Mouse (Mus musculus) kidney, adult 2 months (tissue): ENCODE data around the gene 1700092M07Rik. TPM values are rescaled to one million over a fixed set of nuclear protein-coding genes. Genes with fewer than 3 reads are reported as not detected.
"Not testable (repeated sequence)": the region's sequence is repeated elsewhere in the genome, so short reads cannot be mapped to it uniquely, and the experiment has no call there.

ENCODE experiments used
- DNase-seq: peaks from one replicate; pipeline ENCODE4 v3.0.0; 2021
- H3K27ac ChIP-seq: fragments of 200-500 bp; 2 replicates; pipeline ENCODE4 v1.5.1; 2012; ENCODE audit warnings: low read depth, low read length, control low read depth, inconsistent platforms; ENCODE audit not compliant: insufficient read depth
- H3K27me3 ChIP-seq: fragments of 200-500 bp; replicated peaks from 2 replicates; pipeline ENCODE4 v1.6.1; 2012; ENCODE audit warnings: mild to moderate bottlenecking, moderate library complexity, low read length, inconsistent platforms; ENCODE audit not compliant: control insufficient read depth, insufficient read depth
- H3K36me3 ChIP-seq: fragments of 200-500 bp; 2 replicates; pipeline ENCODE4 v1.6.1; 2012; ENCODE audit warnings: mild to moderate bottlenecking, moderate library complexity, low read length, inconsistent platforms; ENCODE audit not compliant: control insufficient read depth, insufficient read depth
- H3K4me1 ChIP-seq: fragments of 200-500 bp; 2 replicates; pipeline ENCODE4 v1.6.1; 2011; ENCODE audit warnings: low read length; ENCODE audit not compliant: control insufficient read depth, insufficient read depth
- H3K4me3 ChIP-seq: fragments of 200-500 bp; 2 replicates; pipeline ENCODE4 v1.5.1; 2011; ENCODE audit warnings: mild to moderate bottlenecking, low read depth, low read length, control low read depth; ENCODE audit not compliant: insufficient read depth
- CTCF ChIP-seq: fragments of 200-500 bp; conservative IDR thresholded peaks from 2 replicates; pipeline ENCODE4 v1.5.1; 2011; ENCODE audit warnings: low read depth, mild to moderate bottlenecking, control low read depth, low read length, moderate library complexity, mixed read lengths; ENCODE audit not compliant: insufficient read depth, insufficient read length
- POLR2A ChIP-seq: fragments of 200-500 bp; IDR thresholded peaks from one replicate; pipeline ENCODE4 v1.6.1; 2011; ENCODE audit warnings: low read depth, low read length, control low read depth
- WGBS: fragments of 180-500 bp; shearing (Covaris S2); methylation state at CpG from one replicate; pipeline ENCODE4 v1.1.7; 2018; 5-methylcytosine and 5-hydroxymethylcytosine counted together
- polyA plus RNA-seq: library from polyadenylated mRNA; depleted of rRNA; stranded (reverse); fragments of >200 nt; gene quantifications from 2 replicates; pipeline ENCODE4 v1.2.3, GENCODE M21; 2012

The 1700092M07Rik gene
- polyA plus RNA-seq, 1 experiment, result 0.39 TPM

DNA sequence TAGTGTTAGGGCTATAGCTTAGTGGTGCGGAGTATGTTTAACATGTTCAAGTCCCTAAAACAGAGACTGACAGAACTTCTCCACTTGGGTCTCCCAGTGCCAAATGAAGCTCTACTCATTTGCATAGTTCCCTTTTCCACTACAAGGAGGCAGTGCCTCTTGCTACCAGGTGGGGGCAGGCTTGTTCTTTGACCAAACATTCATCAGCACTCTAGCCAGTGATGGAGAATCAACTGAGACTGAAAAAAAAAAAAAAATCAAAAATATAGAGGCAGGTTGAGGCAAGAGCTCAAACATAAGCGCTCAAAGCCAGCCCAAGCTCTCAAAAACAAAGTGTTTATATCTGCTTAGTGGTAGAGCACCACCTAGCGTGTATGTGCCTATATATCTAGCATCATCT lies 22.2 kb upstream of the 1700092M07Rik start:
- no peak overlapping the region for H3K27ac ChIP-seq
- H3K27me3 ChIP-seq, result no peaks in the 10 kb centered on the region
- H3K4me1 ChIP-seq, result no peaks in the 10 kb centered on the region; the same call in 1 of the 2 replicates
- no peak overlapping the region for H3K4me3 ChIP-seq
- no peaks in the 10 kb centered on the region for H3K36me3 ChIP-seq
- WGBS, result 68% methylated on average over 3 of the region's 3 CpGs
- DNase-seq, result peak; percentile 76
- TF ChIP-seq POLR2A (no peak), CTCF (peak; percentile 85)

DNA sequence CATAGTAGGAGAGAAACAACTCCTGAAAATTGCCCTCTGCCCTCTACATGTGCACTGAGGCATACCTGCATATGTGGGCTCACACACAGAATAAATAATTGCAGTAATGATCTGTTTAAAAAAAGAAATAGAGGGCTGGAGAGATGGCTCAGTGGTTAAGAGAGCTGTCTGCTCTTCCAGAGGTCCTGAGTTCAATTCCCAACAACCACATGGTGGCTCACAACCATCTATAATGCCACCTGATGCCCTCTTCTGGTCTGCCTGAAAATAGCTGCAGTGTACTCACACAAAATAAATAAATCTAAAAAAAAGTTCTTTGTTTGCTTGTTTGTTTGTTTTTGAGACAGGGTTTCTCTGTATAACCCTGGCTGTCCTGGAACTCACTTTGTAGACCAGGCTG lies 21.5 kb upstream of the 1700092M07Rik start:
- not testable (repeated sequence) for H3K36me3 ChIP-seq, H3K4me1 ChIP-seq, DNase-seq, H3K4me3 ChIP-seq, H3K27ac ChIP-seq, H3K27me3 ChIP-seq

DNA sequence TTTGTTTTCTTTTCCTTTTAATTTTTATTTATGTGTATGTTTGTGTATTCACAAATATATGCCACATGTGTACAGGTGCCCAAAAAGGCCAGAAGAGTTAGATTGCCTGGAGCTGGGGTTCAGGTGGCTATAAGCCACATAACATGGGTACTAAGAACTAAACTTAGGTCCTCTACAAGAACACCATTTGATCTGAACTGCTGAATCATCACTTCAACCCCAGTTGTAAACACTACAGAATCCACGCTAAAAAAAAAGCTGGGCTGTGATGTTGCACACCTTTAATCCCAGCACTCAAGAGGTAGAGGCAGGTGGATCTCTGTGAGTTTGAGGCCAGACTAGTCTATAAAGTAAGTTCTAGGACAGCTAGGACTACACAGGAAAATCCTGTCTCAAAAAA lies 19.1 kb upstream of the 1700092M07Rik start:
- TF ChIP-seq POLR2A (no peak), CTCF (no peak)
- Histone ChIP-seq H3K27ac (no peak overlapping the region), H3K27me3 (no peaks in the 10 kb centered on the region), H3K36me3 (peaks cover 15% of the 10 kb centered on the region), H3K4me1 (peaks cover 4% of the 10 kb centered on the region; the same call in 1 of the 2 replicates), H3K4me3 (no peak overlapping the region)
- DNase-seq, result no peak
- WGBS, result 66% methylated on average over 1 of the region's 1 CpGs

DNA sequence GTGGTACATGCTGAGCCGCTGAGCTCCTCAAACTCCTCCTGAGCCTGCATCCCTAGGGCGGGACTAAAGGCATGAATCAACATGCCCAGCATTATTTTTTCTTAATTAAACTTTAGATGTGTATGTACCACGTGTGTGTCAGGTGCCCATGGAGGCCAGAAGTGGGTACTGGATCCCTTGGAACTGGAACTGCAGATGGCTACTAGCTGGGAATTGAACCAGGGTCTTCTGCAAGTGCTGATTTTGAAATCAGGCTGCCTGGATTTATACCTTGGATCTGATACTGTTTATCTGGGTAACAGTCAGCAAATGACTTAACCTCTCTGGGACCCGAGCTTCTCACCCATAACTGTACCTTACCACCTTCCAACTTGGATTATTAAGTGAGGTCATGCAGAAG lies 18.5 kb upstream of the 1700092M07Rik start:
- Histone ChIP-seq H3K27me3 (no peaks in the 10 kb centered on the region), H3K27ac (no peak overlapping the region), H3K4me3 (no peak overlapping the region), H3K36me3 (peaks cover 19% of the 10 kb centered on the region), H3K4me1 (peaks cover 4% of the 10 kb centered on the region; the same call in 1 of the 2 replicates)
- 47% methylated on average over 4 of the region's 4 CpGs for WGBS
- TF ChIP-seq CTCF, result no peak
- no peak for TF ChIP-seq POLR2A
- no peak for DNase-seq

DNA sequence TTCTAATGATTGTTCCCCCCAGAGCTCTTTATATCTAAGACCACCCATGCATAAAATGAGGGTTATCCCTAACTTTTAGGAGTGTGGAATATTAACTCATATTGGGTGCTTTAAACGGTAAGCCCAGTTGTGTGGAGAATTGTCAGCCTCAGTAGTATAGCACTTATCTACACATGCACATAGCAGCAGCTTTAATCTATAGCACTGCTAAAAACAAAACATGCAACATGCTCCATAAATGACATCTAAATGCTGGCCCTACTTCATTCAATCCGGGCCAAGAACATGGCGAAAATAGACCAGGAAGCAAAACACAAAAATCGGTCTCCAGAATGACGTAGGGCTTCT lies 18.0 kb upstream of the 1700092M07Rik start:
- under 1% methylated on average over 5 of the region's 5 CpGs for WGBS

DNA sequence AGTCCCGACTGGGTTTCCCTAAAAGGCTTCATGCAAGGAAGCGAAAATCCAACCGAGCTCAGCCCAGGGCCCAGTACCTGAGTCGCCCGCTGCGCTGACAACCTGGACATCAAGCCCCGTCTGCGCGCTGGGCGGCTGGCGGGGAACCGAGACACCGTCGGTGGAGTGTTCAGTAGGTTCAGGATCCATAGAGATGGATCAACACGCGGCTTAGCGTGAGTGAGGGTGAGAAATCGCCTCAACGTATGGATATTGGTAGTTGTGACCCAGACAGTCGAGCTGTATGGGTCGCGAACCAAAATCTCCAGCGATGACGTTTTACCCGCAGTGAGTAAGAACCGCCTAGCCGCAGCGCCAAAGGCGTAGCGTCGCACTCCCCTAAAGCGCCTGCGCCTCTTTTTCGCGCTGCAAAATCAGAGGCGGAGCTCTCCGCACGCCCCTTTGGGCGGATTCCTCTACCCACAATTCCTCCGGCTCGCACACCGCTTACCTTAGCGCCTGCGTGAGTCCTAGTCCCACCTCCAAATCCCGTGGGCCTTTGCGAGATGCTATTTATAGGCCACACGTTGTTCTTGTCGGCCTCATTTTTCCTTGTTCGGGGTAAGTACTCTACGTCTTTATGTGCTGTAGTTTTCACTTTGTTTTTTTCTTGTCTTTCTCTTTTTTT lies 17.5 kb upstream of the 1700092M07Rik start, which contains the start of gene Slc3a2:
TSS of gene Slc3a2 (minus strand) at position 463 of the 667 bp plus-strand sequence.
- no peak for TF ChIP-seq CTCF
- peak; percentile 53 for TF ChIP-seq POLR2A
- DNase-seq, result peak; percentile 98
- Histone ChIP-seq H3K27me3 (no peaks in the 10 kb centered on the region), H3K36me3 (peaks cover 19% of the 10 kb centered on the region), H3K27ac (peak within 1 kb of the TSS; percentile 96), H3K4me1 (peaks cover 4% of the 10 kb centered on the region; the same call in 1 of the 2 replicates), H3K4me3 (peak within 1 kb of the TSS; percentile 88)
- under 1% methylated on average over 50 of the region's 50 CpGs for WGBS

More for the DNA sequence above, 18.0 kb upstream of the 1700092M07Rik start:
- no peak for TF ChIP-seq POLR2A
- TF ChIP-seq CTCF, result no peak
- H3K27me3 ChIP-seq, result no peaks in the 10 kb centered on the region
- H3K27ac ChIP-seq, result peak overlapping the region; percentile 96
- DNase-seq, result no peak
- peaks cover 4% of the 10 kb centered on the region; the same call in 1 of the 2 replicates for H3K4me1 ChIP-seq
- peaks cover 19% of the 10 kb centered on the region for H3K36me3 ChIP-seq
- peak overlapping the region; percentile 88 for H3K4me3 ChIP-seq

DNA sequence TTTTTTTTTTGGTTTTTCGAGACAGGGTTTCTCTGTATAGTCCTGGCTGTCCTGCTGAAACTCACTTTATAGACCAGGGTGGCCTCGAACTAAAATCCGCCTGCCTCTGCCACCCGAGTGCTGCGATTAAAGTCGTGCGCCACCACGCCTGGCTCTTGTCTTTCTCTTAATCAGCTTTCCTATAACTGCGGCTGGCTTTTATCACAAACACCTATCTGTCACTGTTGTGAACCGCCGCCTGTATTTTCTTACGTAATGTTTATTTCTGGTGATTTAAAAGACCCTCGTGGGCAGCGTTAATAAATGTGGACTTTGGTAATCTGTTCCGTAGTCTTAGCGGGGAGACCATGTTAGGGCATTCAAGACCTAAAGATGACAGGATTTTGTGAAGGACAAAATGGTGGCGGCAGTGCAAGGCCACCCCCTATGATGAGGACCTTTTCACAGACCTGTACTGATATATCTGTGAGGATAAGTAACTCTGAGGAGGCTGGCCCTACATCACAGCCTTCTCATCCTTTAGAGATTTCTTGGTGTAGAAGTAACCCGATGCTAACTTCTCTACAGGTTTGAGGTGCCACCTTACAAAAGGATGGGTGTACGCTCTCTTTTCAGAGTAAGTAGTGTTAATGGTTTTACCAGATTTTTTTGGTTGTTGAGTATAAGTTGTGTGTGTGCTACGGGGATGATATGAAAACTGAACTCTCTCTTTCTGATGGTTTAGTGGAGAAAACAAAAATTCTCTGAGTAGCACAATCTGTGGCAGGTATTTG lies 16.8 kb upstream of the 1700092M07Rik start:
- peaks cover 4% of the 10 kb centered on the region; the same call in 1 of the 2 replicates for H3K4me1 ChIP-seq
- WGBS, result 1% methylated on average over 20 of the region's 20 CpGs
- H3K4me3 ChIP-seq, result peak overlapping the region; percentile 87
- DNase-seq, result no peak
- peaks cover 19% of the 10 kb centered on the region for H3K36me3 ChIP-seq
- no peak for TF ChIP-seq CTCF
- no peak for TF ChIP-seq POLR2A
- H3K27ac ChIP-seq, result peak overlapping the region; percentile 85
- no peaks in the 10 kb centered on the region for H3K27me3 ChIP-seq
